Mouse (Mus musculus) lung, adult 2 months (tissue): ENCODE results near the gene Pik3r4.

ENCODE experiments used
- CTCF ChIP-seq: fragments of 200-500 bp; IDR thresholded peaks from 2 replicates; pipeline ENCODE4 v1.5.1; 2011; ENCODE audit warnings: mild to moderate bottlenecking, low read length, control low read depth; ENCODE audit not compliant: insufficient read depth
- POLR2A ChIP-seq: fragments of 200-500 bp; IDR thresholded peaks from 2 replicates; pipeline ENCODE4 v1.6.1; 2011; ENCODE audit warnings: low read depth, mild to moderate bottlenecking, control low read depth, low read length, borderline replicate concordance; ENCODE audit errors: extremely low read depth

GRCm38 (mm10) chr9:105689485-105689884 lies 46.7 kb downstream of the Pik3r4 start:
- TF ChIP-seq CTCF (no peak), POLR2A (no peak)
